ENCODE assay signal across 18 mouse cellular contexts in the genomic region with DNA sequence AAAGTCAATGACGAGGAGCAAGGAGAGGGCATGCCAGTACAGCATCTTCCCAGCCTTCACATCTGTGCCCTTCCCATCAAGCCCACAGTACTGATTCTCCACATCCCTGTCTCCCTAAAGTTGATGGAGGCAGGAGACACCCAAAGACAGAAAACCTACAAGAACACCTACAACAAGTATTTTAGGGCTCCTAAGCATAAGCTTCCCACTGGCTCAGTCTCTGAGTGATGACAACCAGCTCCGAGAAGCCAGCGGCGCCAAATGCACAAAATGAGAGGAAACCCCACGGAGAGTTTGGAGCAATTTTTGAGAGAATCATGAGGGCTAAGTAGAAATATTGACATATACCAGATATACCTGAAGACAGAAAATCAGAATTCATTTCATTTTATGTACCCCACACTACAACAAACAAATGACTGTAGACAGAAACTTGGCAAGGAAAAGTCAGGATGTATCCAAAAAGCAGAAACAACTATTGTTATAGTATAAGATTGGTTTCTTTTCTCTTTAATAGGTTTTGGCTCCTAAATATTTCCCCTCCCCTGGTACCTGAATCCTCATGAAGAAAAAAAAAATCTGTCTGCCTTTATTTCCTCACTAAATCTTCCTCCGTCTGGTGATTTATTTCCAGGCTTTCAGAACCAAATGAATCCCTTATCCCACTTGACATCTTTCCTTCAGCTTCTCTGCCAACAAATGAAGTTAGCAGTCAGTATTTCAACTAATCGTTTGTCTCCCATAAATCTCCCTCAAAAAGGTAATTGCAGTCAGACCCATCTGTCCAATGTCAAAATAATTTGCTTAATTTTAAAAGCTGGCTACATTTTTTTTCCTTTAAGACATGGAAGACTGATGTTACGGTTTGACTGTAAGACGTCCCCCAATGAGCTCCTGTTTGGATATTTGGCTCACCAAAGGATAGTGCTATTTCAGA.
DNase-seq lines count a peak whose midpoint lies in the region; ATAC-seq and TF ChIP-seq lines count a peak whose summit lies in the region.
"Had no signal": no experiment of that assay in that cellular context is flagged by ENCODE, and none has a peak within 500 bp of the region (broad histone marks: within the 10 kb centered on the region; RNA-seq: fewer than 3 reads in every experiment).

No protein-coding gene starts in this region.

- H3K27ac ChIP-seq in forebrain, embryonic 14.5 days (ENCODE audit: low read depth, low read length), result no peak overlapping the region
- H3K27ac ChIP-seq in forebrain, embryonic 10.5 days, result no peak overlapping the region
- no peak overlapping the region for H3K27ac ChIP-seq in limb, embryonic 14.5 days (replicated peaks; ENCODE audit: low read depth, low read length)
- H3K27ac ChIP-seq in limb, embryonic 10.5 days, result no peak overlapping the region
- H3K27ac ChIP-seq: forebrain, embryonic 13.5 days; hindbrain, embryonic 15.5 days; limb, embryonic 15.5 days; liver, embryonic 15.5 days; midbrain, embryonic 12.5 days had no signal

- 0 out of 2 replicates have a peak, but pooled peaks have one; percentile 12 for ATAC-seq in forebrain, embryonic 14.5 days
- ATAC-seq in limb, embryonic 14.5 days (ENCODE audit: low FRiP score, low read depth), result no peak
- ATAC-seq: activated CD4-positive, CD25-positive, alpha-beta regulatory T cell, adult 4 months; CD4-positive, CD25-positive, alpha-beta regulatory T cell, adult 4 months; forebrain, embryonic 13.5 days; intestine, embryonic 16.5 days had no signal

- TF ChIP-seq POLR2A in limb, embryonic 14.5 days (IDR thresholded peaks at IDR 0.05; ENCODE audit: borderline replicate concordance, extremely low read depth, insufficient read depth, insufficient read length), result no peak

- no peaks in the 10 kb centered on the region for H3K36me3 ChIP-seq in forebrain, embryonic 14.5 days (ENCODE audit: control insufficient read depth, insufficient read depth, low read length)
- H3K36me3 ChIP-seq in forebrain, embryonic 10.5 days (replicated peaks), result no peaks in the 10 kb centered on the region
- H3K36me3 ChIP-seq in limb, embryonic 14.5 days (ENCODE audit: control insufficient read depth, insufficient read depth, low read length), result no peaks in the 10 kb centered on the region
- no peaks in the 10 kb centered on the region for H3K36me3 ChIP-seq in limb, embryonic 10.5 days
- H3K36me3 ChIP-seq: hindbrain, embryonic 15.5 days; limb, embryonic 15.5 days; liver, embryonic 15.5 days; midbrain, embryonic 12.5 days had no signal

- DNase-seq in forebrain, embryonic 14.5 days (ENCODE audit: low spot score), result peak; percentile 29
- DNase-seq in forebrain, embryonic 10.5 days (ENCODE audit: extremely low spot score, low spot score), result no peak
- peak; percentile 56 for DNase-seq in limb, embryonic 14.5 days (ENCODE audit: low spot score)
- no peak for DNase-seq in limb, embryonic 10.5 days (ENCODE audit: low spot score)
- DNase-seq in right cerebral cortex, postnatal 14 days, result peak; percentile 17
- DNase-seq in layer of hippocampus, adult 11-12 months (ENCODE audit: low spot score), result no peak
- DNase-seq in adrenal gland, postnatal 4 days (ENCODE audit: low spot score in 2 of 2), result no peak
- DNase-seq: adrenal gland, postnatal 14 days; cerebellum, adult 2 months; heart, postnatal 36 days had no signal

- no peak overlapping the region for H3K9ac ChIP-seq in forebrain, embryonic 14.5 days (ENCODE audit: low read length)
- no peak overlapping the region for H3K9ac ChIP-seq in limb, embryonic 14.5 days (ENCODE audit: low read depth, low read length, severe bottlenecking)
- H3K9ac ChIP-seq: forebrain, embryonic 13.5 days; hindbrain, embryonic 15.5 days; limb, embryonic 15.5 days; liver, embryonic 15.5 days; midbrain, embryonic 12.5 days had no signal

- no peak overlapping the region for H3K4me3 ChIP-seq in forebrain, embryonic 14.5 days (ENCODE audit: low read depth, low read length)
- no peak overlapping the region for H3K4me3 ChIP-seq in forebrain, embryonic 10.5 days
- no peak overlapping the region for H3K4me3 ChIP-seq in limb, embryonic 14.5 days (replicated peaks; ENCODE audit: low read length)
- no peak overlapping the region for H3K4me3 ChIP-seq in limb, embryonic 10.5 days
- H3K4me3 ChIP-seq: forebrain, embryonic 13.5 days; hindbrain, embryonic 15.5 days; limb, embryonic 15.5 days; liver, embryonic 15.5 days; midbrain, embryonic 12.5 days had no signal

- WGBS in forebrain, embryonic 14.5 days, result 75% methylated on average over 9 of the region's 9 CpGs
- WGBS in forebrain, embryonic 10.5 days, result 92% methylated on average over 9 of the region's 9 CpGs
- WGBS in limb, embryonic 14.5 days, result 59% methylated on average over 9 of the region's 9 CpGs
- WGBS in limb, embryonic 10.5 days, result 69% methylated on average over 9 of the region's 9 CpGs

- no peaks in the 10 kb centered on the region for H3K4me1 ChIP-seq in forebrain, embryonic 14.5 days (ENCODE audit: control insufficient read depth, insufficient read depth, low read length)
- H3K4me1 ChIP-seq in forebrain, embryonic 10.5 days, result no peaks in the 10 kb centered on the region
- no peaks in the 10 kb centered on the region for H3K4me1 ChIP-seq in limb, embryonic 14.5 days (ENCODE audit: control insufficient read depth, insufficient read depth, low read length)
- H3K4me1 ChIP-seq in limb, embryonic 10.5 days, result peaks cover 12% of the 10 kb centered on the region; the same call in 1 of the 2 replicates
- H3K4me1 ChIP-seq: forebrain, embryonic 13.5 days; hindbrain, embryonic 15.5 days; limb, embryonic 15.5 days; liver, embryonic 15.5 days; midbrain, embryonic 12.5 days had no signal

- no peak overlapping the region for H3K4me2 ChIP-seq in forebrain, embryonic 14.5 days (ENCODE audit: low read length)
- H3K4me2 ChIP-seq in limb, embryonic 14.5 days (replicated peaks; ENCODE audit: low read depth, low read length, severe bottlenecking), result no peak overlapping the region
- H3K4me2 ChIP-seq: forebrain, embryonic 13.5 days; hindbrain, embryonic 15.5 days; limb, embryonic 15.5 days; liver, embryonic 15.5 days; midbrain, embryonic 12.5 days had no signal

- no peaks in the 10 kb centered on the region for H3K27me3 ChIP-seq in forebrain, embryonic 14.5 days (replicated peaks; ENCODE audit: control insufficient read depth, insufficient read depth, low read length)
- H3K27me3 ChIP-seq in forebrain, embryonic 10.5 days (ENCODE audit: poor library complexity, severe bottlenecking), result no peaks in the 10 kb centered on the region
- H3K27me3 ChIP-seq in limb, embryonic 14.5 days (ENCODE audit: control insufficient read depth, insufficient read depth, low read length), result no peaks in the 10 kb centered on the region
- no peaks in the 10 kb centered on the region for H3K27me3 ChIP-seq in limb, embryonic 10.5 days (ENCODE audit: low read depth, poor library complexity, severe bottlenecking)
- H3K27me3 ChIP-seq: forebrain, embryonic 13.5 days; hindbrain, embryonic 15.5 days; limb, embryonic 15.5 days; liver, embryonic 15.5 days; midbrain, embryonic 12.5 days had no signal

- no peaks in the 10 kb centered on the region for H3K9me3 ChIP-seq in forebrain, embryonic 14.5 days (replicated peaks; ENCODE audit: control insufficient read depth, low read length)
- no peaks in the 10 kb centered on the region for H3K9me3 ChIP-seq in forebrain, embryonic 10.5 days
- no peaks in the 10 kb centered on the region for H3K9me3 ChIP-seq in limb, embryonic 14.5 days (ENCODE audit: control insufficient read depth, low read length)
- H3K9me3 ChIP-seq in limb, embryonic 10.5 days (replicated peaks), result no peaks in the 10 kb centered on the region
- H3K9me3 ChIP-seq: forebrain, embryonic 13.5 days; hindbrain, embryonic 15.5 days; limb, embryonic 15.5 days; liver, embryonic 15.5 days; midbrain, embryonic 12.5 days had no signal

Comparison
In these comparisons a context has a peak if more than half of its experiments do, and no peak if none do; other contexts are left out.
1. DNase-seq: peak in forebrain, embryonic 14.5 days (single experiment), limb, embryonic 14.5 days (single experiment) and right cerebral cortex, postnatal 14 days (single experiment); none in forebrain, embryonic 10.5 days (single experiment), limb, embryonic 10.5 days (single experiment), layer of hippocampus, adult 11-12 months (single experiment) and adrenal gland, postnatal 4 days (0 of 2).